Mouse (Mus musculus) embryonic facial prominence, embryonic 11.5 days (tissue): ENCODE measurements at regions not wholly inside any gene's neighbourhood (a gene's known extent, or its start where the extent isn't known, plus 50 kb on each side); places are given as distances from the start of the nearest gene placed in this dataset.

Source experiments
- ATAC-seq: fragments of 200-750 bp; cut with Nextera tagmentation; replicated peaks from 2 replicates; pipeline ENCODE4 v1.8.0; 2017; ENCODE audit warnings: low read depth; ENCODE audit not compliant: insufficient number of reproducible peaks, low FRiP score, low TSS enrichment
- DNase-seq: peaks from one replicate; pipeline ENCODE4 v3.0.0-alpha.2; 2015; ENCODE audit warnings: low spot score
- H3K27ac ChIP-seq: fragments of 300-500 bp; sonication (generic); replicated peaks from 2 replicates; pipeline ENCODE4 v1.5.1; 2014; ENCODE audit warnings: mild to moderate bottlenecking, low read depth, low read length, control low read depth
- H3K27me3 ChIP-seq: fragments of 300-500 bp; sonication (generic); 2 replicates; pipeline ENCODE4 v1.6.1; 2014; ENCODE audit warnings: mild to moderate bottlenecking, low read length, moderate library complexity, mixed read lengths; ENCODE audit not compliant: control insufficient read depth, insufficient read depth
- H3K36me3 ChIP-seq: fragments of 300-500 bp; sonication (generic); replicated peaks from 2 replicates; pipeline ENCODE4 v1.6.1; 2014; ENCODE audit warnings: low read depth, mild to moderate bottlenecking, low read length, moderate library complexity, mixed read lengths; ENCODE audit not compliant: control insufficient read depth, insufficient read depth
- H3K4me1 ChIP-seq: fragments of 300-500 bp; sonication (generic); 2 replicates; pipeline ENCODE4 v1.6.1; 2014; ENCODE audit warnings: low read length, mixed read lengths; ENCODE audit not compliant: control insufficient read depth, insufficient read depth
- H3K4me2 ChIP-seq: fragments of 300-500 bp; sonication (generic); 2 replicates; pipeline ENCODE4 v1.6.1; 2014; ENCODE audit warnings: low read depth, mild to moderate bottlenecking, control low read depth, low read length, moderate library complexity
- H3K4me3 ChIP-seq: fragments of 300-500 bp; sonication (generic); 2 replicates; pipeline ENCODE4 v1.5.1; 2014; ENCODE audit warnings: low read depth, low read length, control low read depth
- H3K9ac ChIP-seq: fragments of 300-500 bp; sonication (generic); replicated peaks from 2 replicates; pipeline ENCODE4 v1.6.1; 2014; ENCODE audit warnings: mild to moderate bottlenecking, control low read depth, low read length
- H3K9me3 ChIP-seq: fragments of 300-500 bp; sonication (generic); replicated peaks from 2 replicates; pipeline ENCODE4 v1.6.1; 2016; ENCODE audit warnings: mild to moderate bottlenecking, low read length, inconsistent platforms, mixed read lengths; ENCODE audit not compliant: control insufficient read depth
- WGBS: fragments of 180-500 bp; shearing (Covaris S2); extraction: QIAGEN DNeasy Blood & Tissue Kit; methylation state at CpG from one replicate; pipeline ENCODE4 v1.1.7; 2014; 5-methylcytosine and 5-hydroxymethylcytosine counted together

DNA sequence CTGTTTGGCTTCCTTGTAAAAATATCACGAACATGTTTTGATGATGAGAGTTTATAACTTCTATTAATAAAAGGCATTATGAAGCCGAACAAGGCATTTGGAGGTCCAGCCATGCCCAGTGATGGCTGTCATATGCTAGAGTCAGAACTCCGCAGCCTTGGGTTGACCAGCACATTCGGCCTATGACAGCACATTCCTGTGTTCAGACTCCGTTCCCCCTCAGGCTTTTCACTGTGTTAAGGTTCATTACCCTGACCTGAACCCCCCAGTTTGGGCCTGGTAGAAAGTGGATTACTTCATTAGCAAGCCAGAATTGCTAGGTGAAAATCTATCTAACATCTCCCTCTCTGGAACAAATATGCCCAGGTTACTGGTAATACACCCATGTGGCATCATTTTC is 286.2 kb upstream of the Ddhd1 start:
- Histone ChIP-seq H3K9ac (no peak overlapping the region), H3K4me3 (no peak overlapping the region), H3K27me3 (no peaks in the 10 kb centered on the region), H3K4me1 (0 out of 2 replicates have a peak, but pooled peaks cover 2% of the 10 kb centered on the region), H3K9me3 (no peaks in the 10 kb centered on the region), H3K36me3 (no peaks in the 10 kb centered on the region), H3K27ac (no peak overlapping the region), H3K4me2 (no peak overlapping the region)
- ATAC-seq (no peak), DNase-seq (no peak)
- WGBS: 58% methylated on average over 5 of the region's 5 CpGs

DNA sequence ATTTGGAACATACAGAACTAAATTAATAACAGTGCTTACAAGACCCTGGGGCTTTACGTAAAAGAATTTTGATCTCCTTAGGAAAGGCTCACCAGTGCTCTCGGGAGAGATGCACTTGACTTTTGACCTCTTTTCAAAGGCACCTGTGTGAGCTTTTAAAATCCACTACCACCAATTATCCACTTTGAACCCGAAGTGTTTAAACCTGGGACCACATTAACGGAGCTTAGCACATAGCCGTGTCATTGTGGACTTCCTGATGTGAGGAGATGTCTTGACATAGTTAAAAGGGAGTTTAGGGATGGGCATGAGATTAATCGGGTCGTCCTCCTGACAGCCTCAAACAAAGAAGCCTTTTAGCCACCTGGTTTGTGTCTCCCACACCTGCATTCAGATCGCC is 286.6 kb upstream of the Ddhd1 start:
- Histone ChIP-seq H3K4me3 (no peak overlapping the region), H3K9me3 (no peaks in the 10 kb centered on the region), H3K27me3 (no peaks in the 10 kb centered on the region), H3K9ac (no peak overlapping the region), H3K4me2 (no peak overlapping the region), H3K4me1 (0 out of 2 replicates have a peak, but pooled peaks cover 2% of the 10 kb centered on the region), H3K27ac (no peak overlapping the region), H3K36me3 (no peaks in the 10 kb centered on the region)
- DNase-seq: peak; percentile 63
- ATAC-seq: no peak
- WGBS: 18% methylated on average over 8 of the region's 8 CpGs

DNA sequence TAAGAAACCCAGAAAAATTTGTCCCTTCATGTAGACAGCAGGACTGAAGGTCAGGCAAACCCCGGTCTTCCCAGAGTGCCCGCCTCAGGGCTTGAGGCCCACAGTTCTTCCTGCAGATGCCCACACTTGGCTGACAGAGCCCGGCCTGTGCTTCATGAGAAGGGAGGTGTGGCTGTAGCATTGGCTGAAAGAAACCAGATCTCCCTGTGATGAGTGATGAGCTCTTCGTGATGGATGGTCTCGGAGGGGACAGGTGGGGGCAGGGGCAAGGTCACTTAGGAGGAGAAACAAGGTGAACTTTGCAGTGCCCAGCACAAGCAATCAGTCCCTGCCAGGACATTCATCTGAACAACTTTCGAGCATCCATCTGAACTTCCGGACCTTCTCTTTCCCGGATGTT is 298.7 kb upstream of the Ddhd1 start:
- H3K9me3 ChIP-seq: no peaks in the 10 kb centered on the region
- ATAC-seq (no peak), DNase-seq (no peak)
- no peaks in the 10 kb centered on the region for H3K27me3 ChIP-seq
- 60% methylated on average over 8 of the region's 8 CpGs for WGBS
- H3K27ac ChIP-seq: no peak overlapping the region
- no peak overlapping the region for H3K4me2 ChIP-seq
- no peak overlapping the region for H3K4me3 ChIP-seq
- no peaks in the 10 kb centered on the region for H3K36me3 ChIP-seq
- no peaks in the 10 kb centered on the region for H3K4me1 ChIP-seq
- H3K9ac ChIP-seq: no peak overlapping the region

DNA sequence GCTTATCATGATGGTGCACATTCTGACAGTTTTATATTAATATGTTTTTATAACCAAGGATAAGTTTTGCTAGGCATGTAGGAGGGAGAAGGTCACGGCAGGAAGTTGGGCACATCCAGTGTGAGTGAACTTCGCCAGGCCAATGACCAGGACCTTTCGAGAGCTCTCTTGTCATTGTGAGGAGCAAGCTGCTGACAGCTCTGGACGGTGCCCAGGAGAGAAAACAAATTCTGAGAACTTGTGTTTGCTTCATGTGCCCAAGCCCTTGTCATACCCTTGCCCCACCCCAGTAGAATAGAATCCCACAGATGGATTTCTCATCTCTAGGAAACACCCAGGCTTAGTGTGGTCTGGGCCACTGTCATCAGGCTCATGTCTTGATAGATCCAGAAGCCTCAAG is 304.5 kb upstream of the Ddhd1 start:
- 84% methylated on average over 4 of the region's 4 CpGs for WGBS
- H3K9me3 ChIP-seq: no peaks in the 10 kb centered on the region
- H3K36me3 ChIP-seq: no peaks in the 10 kb centered on the region
- no peaks in the 10 kb centered on the region for H3K27me3 ChIP-seq
- no peaks in the 10 kb centered on the region for H3K4me1 ChIP-seq
- no peak overlapping the region for H3K27ac ChIP-seq
- no peak overlapping the region for H3K9ac ChIP-seq
- DNase-seq: no peak
- no peak overlapping the region for H3K4me2 ChIP-seq
- ATAC-seq: no peak
- H3K4me3 ChIP-seq: no peak overlapping the region

DNA sequence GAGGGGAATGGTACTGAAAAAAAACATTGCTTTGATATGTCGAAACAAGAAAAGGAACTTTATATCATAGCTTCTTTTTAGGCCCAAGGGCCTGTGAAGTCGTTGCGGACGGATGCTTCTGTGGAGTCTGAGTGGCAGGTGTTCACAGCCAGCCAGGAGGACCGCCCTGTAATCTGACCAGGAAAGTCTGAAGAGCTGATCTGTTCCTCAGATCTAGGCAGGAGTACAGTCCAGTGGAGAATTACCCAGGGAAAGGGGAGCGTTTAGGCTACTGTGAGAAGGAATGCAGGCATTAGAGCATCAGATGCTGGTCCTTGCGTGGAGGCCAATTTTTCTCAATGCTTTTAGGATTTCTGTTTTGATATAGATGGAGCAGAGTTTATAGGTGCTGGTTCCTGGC is 306.1 kb upstream of the Ddhd1 start:
- no peaks in the 10 kb centered on the region for H3K9me3 ChIP-seq
- no peak overlapping the region for H3K27ac ChIP-seq
- DNase-seq (no peak), ATAC-seq (no peak)
- H3K4me2 ChIP-seq: no peak overlapping the region
- H3K27me3 ChIP-seq: no peaks in the 10 kb centered on the region
- no peaks in the 10 kb centered on the region for H3K36me3 ChIP-seq
- H3K4me3 ChIP-seq: no peak overlapping the region
- H3K9ac ChIP-seq: no peak overlapping the region
- WGBS: 75% methylated on average over 7 of the region's 7 CpGs
- H3K4me1 ChIP-seq: no peaks in the 10 kb centered on the region

DNA sequence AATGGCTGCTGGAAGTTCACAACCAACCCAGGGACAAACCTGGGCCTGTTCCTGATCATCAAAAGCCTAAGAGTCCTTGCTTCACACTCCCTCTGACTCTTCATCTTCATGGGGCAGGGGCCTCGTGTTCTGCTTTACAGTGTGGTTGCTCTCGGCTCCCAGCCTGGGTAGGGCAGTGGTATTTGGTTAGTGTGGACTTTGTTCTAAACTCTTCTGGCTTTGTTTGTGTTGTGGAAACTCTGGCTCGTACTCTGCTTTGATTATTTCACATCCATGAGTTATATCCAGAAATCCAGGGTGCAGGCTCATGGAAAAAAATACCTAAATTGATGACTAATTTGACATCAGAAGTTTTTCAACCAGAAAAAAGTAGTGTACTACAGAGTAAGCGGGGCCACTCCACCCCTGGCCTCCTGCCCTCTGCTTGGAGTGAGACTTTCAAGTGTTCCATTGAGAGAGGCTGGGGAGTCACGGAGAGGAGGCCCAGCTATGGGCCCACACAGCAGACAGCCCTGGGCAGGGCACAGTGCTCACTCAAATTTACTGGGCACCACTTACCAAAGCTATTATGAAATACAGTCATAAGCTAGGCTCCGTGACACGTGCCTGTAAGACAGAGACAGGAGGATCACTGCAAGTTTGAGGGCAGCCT is 325.4 kb upstream of the Ddhd1 start:
- Histone ChIP-seq H3K9me3 (no peaks in the 10 kb centered on the region), H3K9ac (no peak overlapping the region), H3K27me3 (no peaks in the 10 kb centered on the region), H3K36me3 (no peaks in the 10 kb centered on the region), H3K4me2 (no peak overlapping the region), H3K4me1 (no peaks in the 10 kb centered on the region), H3K27ac (no peak overlapping the region; the same call in 1 of the 2 replicates), H3K4me3 (no peak overlapping the region)
- 84% methylated on average over 7 of the region's 7 CpGs for WGBS
- ATAC-seq: no peak
- DNase-seq: no peak

DNA sequence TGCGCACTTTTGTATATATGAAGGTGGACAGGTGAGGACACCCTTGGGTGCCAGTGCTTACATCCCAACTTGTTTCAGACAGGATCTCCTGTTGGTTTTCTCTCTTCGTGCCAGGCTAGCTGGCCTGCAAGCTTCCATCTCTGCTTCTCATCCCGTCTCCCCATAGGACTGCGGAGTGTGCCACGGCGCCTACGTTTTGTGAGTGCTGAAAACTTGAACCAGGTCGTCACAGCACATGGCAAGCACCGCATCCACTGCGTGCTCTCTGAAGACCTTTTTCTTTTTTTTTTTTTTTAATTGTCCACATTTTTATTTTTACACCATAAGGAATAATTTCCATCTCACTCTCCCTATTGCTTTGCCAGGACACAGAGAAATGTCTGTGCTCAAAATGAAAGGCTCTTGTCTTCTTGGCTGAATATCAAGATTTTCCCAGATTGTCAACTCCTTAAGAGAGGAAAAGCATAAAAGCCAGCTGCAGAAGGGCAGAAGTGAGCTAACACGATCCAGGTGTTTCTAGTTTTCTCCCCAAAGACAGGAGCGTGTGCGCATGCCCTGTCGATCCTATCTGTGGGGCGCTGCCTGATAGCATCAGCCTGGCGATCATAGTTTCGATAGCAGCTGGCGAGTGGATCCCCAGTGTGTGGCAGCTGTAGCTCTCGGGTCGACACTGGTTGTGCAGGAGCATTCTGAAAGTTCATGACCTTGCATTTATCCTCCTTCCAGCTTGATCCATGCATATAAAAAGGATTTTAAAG is 326.4 kb upstream of the Ddhd1 start:
- WGBS: 52% methylated on average over 20 of the region's 20 CpGs
- Histone ChIP-seq H3K36me3 (no peaks in the 10 kb centered on the region), H3K9ac (no peak overlapping the region), H3K4me2 (no peak overlapping the region), H3K27ac (no peak overlapping the region; the same call in 1 of the 2 replicates), H3K4me3 (no peak overlapping the region), H3K4me1 (no peaks in the 10 kb centered on the region), H3K9me3 (no peaks in the 10 kb centered on the region), H3K27me3 (no peaks in the 10 kb centered on the region)
- peak; percentile 92 for DNase-seq
- ATAC-seq: no peak; the same call in 1 of the 2 replicates

DNA sequence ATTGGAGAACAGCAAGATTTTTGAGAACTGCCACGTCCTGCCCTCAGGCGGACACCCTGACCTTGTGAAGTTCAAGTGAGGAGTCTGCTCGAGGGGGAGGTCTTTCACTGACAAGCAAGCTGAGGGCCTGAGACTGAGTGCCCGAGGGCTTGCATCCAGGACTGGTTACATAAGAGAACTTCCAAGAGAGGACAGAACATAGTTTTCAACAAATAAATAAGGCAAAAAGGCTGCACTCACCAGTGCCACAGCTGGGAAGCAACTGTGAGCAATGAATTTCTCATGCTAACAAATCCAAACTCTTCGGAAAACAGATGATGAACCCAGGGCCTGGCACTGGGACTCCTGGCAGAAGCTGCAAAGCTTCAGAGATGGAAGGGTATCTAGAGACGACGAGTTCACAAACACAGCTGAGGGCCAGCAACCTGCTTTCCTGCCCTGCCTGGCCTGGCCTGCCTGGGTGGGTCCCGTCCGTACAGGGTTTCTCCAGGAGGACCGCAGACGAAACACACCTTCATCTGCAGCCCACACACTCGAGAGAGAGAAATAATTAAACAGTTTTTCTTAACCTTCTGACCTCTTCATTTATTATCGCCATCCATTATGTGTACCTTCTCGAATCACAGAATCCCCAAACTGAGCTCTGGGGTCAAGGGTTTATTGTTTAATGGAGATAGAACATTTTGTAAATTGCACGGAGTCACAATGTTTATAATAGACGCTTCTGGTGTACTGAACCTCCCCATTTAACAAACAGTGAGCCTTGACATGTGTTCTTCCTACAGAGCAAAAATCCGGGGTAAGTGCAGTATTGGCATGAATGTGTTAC is 334.3 kb upstream of the Ddhd1 start:
- Histone ChIP-seq H3K4me3 (no peak overlapping the region), H3K36me3 (no peaks in the 10 kb centered on the region), H3K9ac (no peak overlapping the region), H3K27ac (no peak overlapping the region), H3K4me1 (no peaks in the 10 kb centered on the region), H3K4me2 (no peak overlapping the region), H3K27me3 (no peaks in the 10 kb centered on the region), H3K9me3 (no peaks in the 10 kb centered on the region)
- DNase-seq (no peak), ATAC-seq (no peak)
- WGBS: 48% methylated on average over 17 of the region's 17 CpGs
